Mouse (Mus musculus) thymus, adult 2 months (tissue): Measurements from ENCODE around the gene Polr2i.

Source experiments
- CTCF ChIP-seq: fragments of 200-500 bp; IDR thresholded peaks from 2 replicates; pipeline ENCODE4 v1.5.1; 2012; ENCODE audit warnings: mild to moderate bottlenecking, control low read depth, low read length, moderate library complexity, borderline replicate concordance; ENCODE audit not compliant: control insufficient read depth, poor library complexity, insufficient read depth; ENCODE audit errors: extremely low read depth
- POLR2A ChIP-seq: fragments of 200-500 bp; IDR thresholded peaks from 2 replicates; pipeline ENCODE4 v1.6.1; 2012; ENCODE audit warnings: mild to moderate bottlenecking, low read length, control low read depth, moderate library complexity; ENCODE audit not compliant: control insufficient read depth, poor library complexity, insufficient read depth; ENCODE audit errors: extremely low read depth

DNA sequence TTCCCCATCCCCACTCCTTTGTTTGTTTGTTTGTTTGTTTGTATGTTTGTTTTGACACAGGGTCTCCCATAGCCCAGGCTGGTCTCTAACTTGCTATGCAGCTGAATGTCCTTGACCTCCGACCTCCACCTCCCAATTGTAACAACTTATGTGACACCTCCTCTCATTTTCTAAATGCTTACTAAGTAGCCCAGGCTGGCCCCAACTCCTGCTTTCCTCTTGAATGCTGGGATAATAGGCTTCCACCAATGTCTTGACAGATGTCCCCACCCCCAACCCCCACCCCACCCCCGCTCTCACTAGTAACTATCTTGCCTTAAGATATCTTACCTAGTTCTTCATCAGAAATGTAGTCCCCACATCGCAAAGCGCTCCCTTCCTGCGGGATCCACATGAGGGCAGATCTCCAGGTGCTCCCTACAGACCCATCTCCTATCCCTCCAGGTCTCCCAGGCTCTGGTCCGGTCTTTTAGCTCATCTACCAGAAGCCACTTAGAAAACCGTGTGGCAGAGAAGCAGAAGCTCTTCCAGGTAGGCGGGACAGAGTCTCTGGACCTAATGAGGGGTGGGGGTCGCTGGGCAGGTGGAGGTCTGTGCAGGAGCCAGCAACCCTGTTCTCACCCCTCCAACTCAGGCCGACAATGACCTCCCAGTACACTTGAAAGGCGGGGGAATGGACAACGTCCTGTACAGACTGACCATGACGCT lies 47.0 kb upstream of the Polr2i start:
- no peak for TF ChIP-seq CTCF
- no peak for TF ChIP-seq POLR2A
